Mouse (Mus musculus): ENCODE measurements around the gene Gm20765.
"Not testable (repeated sequence)": the region's sequence is repeated elsewhere in the genome, so short reads cannot be mapped to it uniquely, and the experiment has no call there.

Gene Gm20765

GRCm38 (mm10) chr10:104185233-104185632, at the start of gene Gm20765:
Gene Gm20765, plus strand, starts transcription at chr10:104185533.
- not testable (repeated sequence) for DNase-seq

GRCm38 (mm10) chr10:104142687-104143086, 42.6 kb upstream of the Gm20765 start, which contains the start of gene Gm21293:
Gene Gm21293, plus strand, starts transcription at chr10:104142987.
- not testable (repeated sequence) for DNase-seq

- not testable (repeated sequence) for DNase-seq
Observed at GRCm38 (mm10) chr10:104151197-104151596, 34.1 kb upstream of the Gm20765 start, which contains the start of gene Gm6763. Gene Gm6763, plus strand, starts transcription at chr10:104151497.

- not testable (repeated sequence) for DNase-seq
Observed at GRCm38 (mm10) chr10:104159706-104160105, 25.6 kb upstream of the Gm20765 start, which contains the start of gene Gm8764. Gene Gm8764, plus strand, starts transcription at chr10:104160006.

- DNase-seq: not testable (repeated sequence)
Observed at GRCm38 (mm10) chr10:104168215-104168614, 17.1 kb upstream of the Gm20765 start, which contains the start of gene Gm21304. Gene Gm21304, plus strand, starts transcription at chr10:104168515.

- DNase-seq: not testable (repeated sequence)
Observed at GRCm38 (mm10) chr10:104176724-104177123, 8.6 kb upstream of the Gm20765 start, which contains the start of gene Gm21312. Gene Gm21312, plus strand, starts transcription at chr10:104177024.

- DNase-seq: not testable (repeated sequence)
Observed at GRCm38 (mm10) chr10:104193742-104194141, 8.4 kb downstream of the Gm20765 start, which contains the start of gene Gm4340. Gene Gm4340, plus strand, starts transcription at chr10:104194042.

- DNase-seq: no peak
Observed at GRCm38 (mm10) chr10:104209655-104210054, 24.3 kb downstream of the Gm20765 start.

- no peak for DNase-seq
Observed at GRCm38 (mm10) chr10:104210268-104210990, 25.1 kb downstream of the Gm20765 start.

GRCm38 (mm10) chr10:104214527-104214926, 29.2 kb downstream of the Gm20765 start:
- DNase-seq: no peak

GRCm38 (mm10) chr10:104220303-104221021, 35.1 kb downstream of the Gm20765 start:
- no peak for DNase-seq
